Mouse (Mus musculus): ENCODE measurements around the gene Pias1. TPM values are rescaled to one million over a fixed set of nuclear protein-coding genes. Genes with fewer than 3 reads are reported as not detected.

The Pias1 gene
- polyA plus RNA-seq, 1 experiment = 26.7 TPM

DNA sequence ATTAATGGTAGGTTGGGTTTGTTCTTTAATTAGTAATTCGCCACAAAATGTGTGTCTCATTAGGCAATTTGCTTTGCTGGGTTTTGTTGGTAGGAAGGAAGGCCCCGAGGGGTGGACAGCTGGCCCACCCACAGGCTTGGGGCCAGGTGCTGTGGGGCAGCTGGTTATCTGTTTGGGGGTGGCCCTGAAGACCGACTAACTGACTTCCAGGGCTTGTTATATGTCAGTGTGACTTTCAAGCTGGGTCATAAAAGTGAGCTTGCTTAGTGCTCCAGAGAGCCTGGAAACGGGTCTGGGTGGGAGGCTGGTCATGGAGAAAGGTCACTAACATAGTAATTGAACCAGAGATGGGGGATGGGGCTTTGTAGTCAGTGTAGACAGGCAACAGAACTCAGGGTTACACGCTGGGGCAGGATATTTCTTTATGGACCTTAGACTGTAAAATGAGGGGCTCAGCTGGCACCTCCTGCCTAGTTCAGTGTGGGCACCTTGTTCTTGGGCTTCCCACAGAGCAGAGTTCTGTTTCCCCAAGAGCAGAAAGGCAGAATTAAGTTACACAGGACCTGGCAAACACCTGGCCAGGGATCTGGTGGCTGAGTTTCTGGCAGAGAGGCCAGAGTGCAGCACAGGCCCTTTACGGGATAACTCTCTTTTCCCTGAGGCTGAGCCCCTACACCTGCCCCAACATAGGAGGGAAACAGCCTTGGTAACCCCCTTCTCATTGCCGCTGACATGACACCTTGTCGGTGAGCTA lies 129.3 kb downstream of the Pias1 start:
- DNase-seq = peak; percentile 47
- Histone ChIP-seq H3K36me3 (ENCODE audit: control insufficient read depth, insufficient read depth, low read length) (no peaks in the 10 kb centered on the region), H3K4me1 (ENCODE audit: control insufficient read depth, insufficient read depth, low read length) (peaks cover 17% of the 10 kb centered on the region), H3K27ac (ENCODE audit: insufficient read depth, low read depth, low read length) (peak overlapping the region; percentile 91), H3K27me3 (replicated peaks; ENCODE audit: control insufficient read depth, insufficient read depth, low read length) (no peaks in the 10 kb centered on the region), H3K4me3 (ENCODE audit: insufficient read depth, low read depth, low read length) (peak overlapping the region; percentile 62)
- 27% methylated on average over 8 of the region's 8 CpGs for WGBS
- TF ChIP-seq CTCF (conservative IDR thresholded peaks at IDR 0.05; ENCODE audit: insufficient read depth, insufficient read length, low read depth, low read length) (no peak), POLR2A (IDR thresholded peaks at IDR 0.05; ENCODE audit: low read depth, low read length) (no peak)

DNA sequence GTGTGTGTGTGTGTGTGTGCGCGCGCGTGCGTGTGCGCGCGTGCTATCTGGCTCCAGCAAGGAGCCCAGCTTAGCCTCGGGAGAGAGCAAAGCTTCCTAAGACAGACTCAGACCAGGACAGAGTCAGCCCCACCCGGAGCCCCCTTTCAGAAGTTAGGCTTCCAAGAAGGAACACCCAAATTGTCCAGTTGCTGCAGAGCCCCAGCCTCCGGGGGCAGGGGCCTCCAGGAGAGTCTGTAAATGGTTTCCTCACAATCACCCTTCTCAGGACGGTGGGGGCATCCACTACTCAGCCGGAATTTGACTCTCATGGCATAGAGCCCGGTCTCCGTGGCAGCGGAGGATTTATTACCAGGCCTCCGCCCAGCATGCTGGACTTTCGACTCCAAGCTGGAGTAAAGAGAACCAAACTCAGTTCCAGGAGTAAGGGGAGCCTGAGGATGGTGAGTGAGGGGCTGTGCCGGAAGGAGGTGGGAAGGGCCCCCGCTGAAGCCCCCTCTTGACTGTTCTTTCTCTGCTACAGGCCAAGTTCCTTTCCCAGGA lies 129.9 kb downstream of the Pias1 start, which contains the start of gene Calml4:
TSS of gene Calml4 (plus strand) at position 362 of the 543 bp plus-strand sequence.
- TF ChIP-seq CTCF (conservative IDR thresholded peaks at IDR 0.05; ENCODE audit: insufficient read depth, insufficient read length, low read depth, low read length) = no peak
- TF ChIP-seq POLR2A (IDR thresholded peaks at IDR 0.05; ENCODE audit: low read depth, low read length) = no peak
- Histone ChIP-seq H3K4me3 (ENCODE audit: insufficient read depth, low read depth, low read length) (peak within 1 kb of the TSS; percentile 62), H3K27me3 (replicated peaks; ENCODE audit: control insufficient read depth, insufficient read depth, low read length) (no peaks in the 10 kb centered on the region), H3K27ac (ENCODE audit: insufficient read depth, low read depth, low read length) (peak within 1 kb of the TSS; percentile 95), H3K4me1 (ENCODE audit: control insufficient read depth, insufficient read depth, low read length) (peaks cover 17% of the 10 kb centered on the region), H3K36me3 (ENCODE audit: control insufficient read depth, insufficient read depth, low read length) (no peaks in the 10 kb centered on the region)
- 13% methylated on average over 20 of the region's 20 CpGs for WGBS
- DNase-seq = peak; percentile 97

DNA sequence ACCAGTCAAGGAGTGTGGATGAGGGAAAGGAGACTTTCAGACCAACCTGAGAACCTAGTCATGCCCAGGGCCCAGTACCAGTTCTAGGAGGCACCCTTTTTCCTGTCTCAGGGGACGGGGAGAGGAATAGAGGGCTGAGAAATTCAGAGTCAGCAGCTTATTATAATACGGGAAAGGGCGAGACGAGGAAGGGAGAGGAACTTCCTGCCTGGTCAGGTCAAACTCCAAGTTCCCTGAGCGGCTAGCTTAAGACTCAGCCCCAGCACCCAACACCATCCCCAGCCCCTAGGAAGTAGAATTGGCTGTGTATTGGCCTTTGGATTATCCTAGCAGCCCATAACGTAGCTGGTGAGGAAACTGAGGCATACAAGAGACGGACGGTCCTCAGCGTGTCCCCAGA lies 130.5 kb downstream of the Pias1 start:
- peak overlapping the region; percentile 95 for H3K27ac ChIP-seq (ENCODE audit: insufficient read depth, low read depth, low read length)
- no peak for TF ChIP-seq CTCF (conservative IDR thresholded peaks at IDR 0.05; ENCODE audit: insufficient read depth, insufficient read length, low read depth, low read length)
- TF ChIP-seq POLR2A (IDR thresholded peaks at IDR 0.05; ENCODE audit: low read depth, low read length) = no peak
- peak overlapping the region; percentile 62 for H3K4me3 ChIP-seq (ENCODE audit: insufficient read depth, low read depth, low read length)
- WGBS = 20% methylated on average over 9 of the region's 9 CpGs
- no peaks in the 10 kb centered on the region for H3K27me3 ChIP-seq (replicated peaks; ENCODE audit: control insufficient read depth, insufficient read depth, low read length)
- peaks cover 17% of the 10 kb centered on the region for H3K4me1 ChIP-seq (ENCODE audit: control insufficient read depth, insufficient read depth, low read length)
- no peaks in the 10 kb centered on the region for H3K36me3 ChIP-seq (ENCODE audit: control insufficient read depth, insufficient read depth, low read length)
- DNase-seq = peak; percentile 92

DNA sequence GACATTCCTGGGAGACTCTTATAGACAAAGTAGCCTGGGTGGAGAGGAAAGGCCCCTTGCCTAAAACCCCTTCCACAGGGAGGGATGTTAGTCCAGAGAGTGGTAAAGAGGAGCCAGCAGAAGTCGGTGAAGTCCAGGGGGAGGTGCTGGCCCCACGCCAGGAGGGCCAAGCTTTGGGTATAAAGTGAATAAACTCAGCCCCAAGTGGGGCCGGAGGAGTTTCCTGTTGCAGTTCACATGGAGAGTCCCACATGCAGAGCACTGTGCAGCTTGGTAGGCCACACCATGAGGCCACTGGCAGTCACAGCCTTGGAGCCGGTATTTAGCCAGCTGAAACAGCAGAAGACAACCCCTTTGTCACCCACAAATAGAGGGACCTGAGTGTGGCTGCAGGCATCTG lies 133.2 kb downstream of the Pias1 start:
- no peak overlapping the region for H3K27ac ChIP-seq (ENCODE audit: insufficient read depth, low read depth, low read length)

DNA sequence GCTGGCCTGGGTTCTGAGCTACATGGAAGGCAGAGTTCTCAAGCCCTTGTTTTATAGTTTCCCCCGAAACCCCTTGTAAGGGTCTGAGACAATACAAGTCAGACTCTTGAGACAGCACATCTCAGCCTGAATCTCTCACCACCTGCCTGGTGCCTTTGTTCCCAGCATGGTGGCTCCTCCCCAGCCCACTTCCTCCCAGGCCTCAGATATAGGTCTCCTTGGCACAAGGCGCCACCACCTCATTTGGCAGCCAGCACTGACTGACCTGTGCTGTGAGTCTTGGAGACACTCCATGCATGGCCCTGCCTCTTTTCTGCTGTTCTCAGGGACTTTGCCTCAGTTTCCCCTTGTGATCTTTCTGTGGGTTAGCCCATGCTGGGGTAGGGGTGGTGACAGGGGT lies 136.2 kb downstream of the Pias1 start:
- Histone ChIP-seq H3K27me3 (replicated peaks; ENCODE audit: control insufficient read depth, insufficient read depth, low read length) (no peaks in the 10 kb centered on the region), H3K4me3 (ENCODE audit: insufficient read depth, low read depth, low read length) (no peak overlapping the region), H3K4me1 (ENCODE audit: control insufficient read depth, insufficient read depth, low read length) (peaks cover 7% of the 10 kb centered on the region), H3K27ac (ENCODE audit: insufficient read depth, low read depth, low read length) (no peak overlapping the region), H3K36me3 (ENCODE audit: control insufficient read depth, insufficient read depth, low read length) (no peaks in the 10 kb centered on the region)
- TF ChIP-seq POLR2A (IDR thresholded peaks at IDR 0.05; ENCODE audit: low read depth, low read length) (no peak), CTCF (conservative IDR thresholded peaks at IDR 0.05; ENCODE audit: insufficient read depth, insufficient read length, low read depth, low read length) (no peak)
- DNase-seq = no peak
- WGBS = 94% methylated on average over 2 of the region's 2 CpGs

More for the DNA sequence above, 133.2 kb downstream of the Pias1 start:
- WGBS = 39% methylated on average over 4 of the region's 4 CpGs
- peaks cover 14% of the 10 kb centered on the region for H3K4me1 ChIP-seq (ENCODE audit: control insufficient read depth, insufficient read depth, low read length)
- peak; percentile 29 for DNase-seq
- no peak overlapping the region for H3K4me3 ChIP-seq (ENCODE audit: insufficient read depth, low read depth, low read length)
- TF ChIP-seq POLR2A (IDR thresholded peaks at IDR 0.05; ENCODE audit: low read depth, low read length) (no peak), CTCF (conservative IDR thresholded peaks at IDR 0.05; ENCODE audit: insufficient read depth, insufficient read length, low read depth, low read length) (no peak)
- H3K27me3 ChIP-seq (replicated peaks; ENCODE audit: control insufficient read depth, insufficient read depth, low read length) = no peaks in the 10 kb centered on the region
- H3K36me3 ChIP-seq (ENCODE audit: control insufficient read depth, insufficient read depth, low read length) = no peaks in the 10 kb centered on the region

DNA sequence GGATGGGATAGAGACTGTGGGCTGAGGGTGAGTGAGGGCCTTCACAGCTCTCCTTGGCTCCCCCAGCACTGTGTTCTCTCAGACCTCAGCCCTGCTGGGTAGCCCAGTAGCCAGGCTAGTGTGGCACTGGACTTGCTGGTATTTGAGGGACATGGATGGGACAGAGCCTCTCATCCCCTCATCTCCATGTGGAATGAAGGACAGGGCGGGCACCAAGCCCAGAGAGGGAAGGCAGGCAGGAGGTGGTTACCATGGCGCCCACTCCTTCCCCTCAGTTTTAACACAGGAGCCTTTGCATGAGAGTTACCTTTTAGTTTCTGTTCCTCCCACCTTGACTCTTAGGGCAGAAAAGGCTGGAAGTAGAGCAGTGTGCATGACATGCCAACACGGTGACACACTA lies 139.1 kb downstream of the Pias1 start:
- H3K27ac ChIP-seq (ENCODE audit: insufficient read depth, low read depth, low read length) = no peak overlapping the region
- WGBS = 91% methylated on average over 3 of the region's 3 CpGs
- peaks cover 7% of the 10 kb centered on the region; the same call in 1 of the 2 replicates for H3K4me1 ChIP-seq (ENCODE audit: control insufficient read depth, insufficient read depth, low read length)
- no peaks in the 10 kb centered on the region for H3K36me3 ChIP-seq (ENCODE audit: control insufficient read depth, insufficient read depth, low read length)
- H3K27me3 ChIP-seq (replicated peaks; ENCODE audit: control insufficient read depth, insufficient read depth, low read length) = no peaks in the 10 kb centered on the region
- no peak overlapping the region for H3K4me3 ChIP-seq (ENCODE audit: insufficient read depth, low read depth, low read length)
- DNase-seq = no peak
- TF ChIP-seq CTCF (conservative IDR thresholded peaks at IDR 0.05; ENCODE audit: insufficient read depth, insufficient read length, low read depth, low read length) (no peak), POLR2A (IDR thresholded peaks at IDR 0.05; ENCODE audit: low read depth, low read length) (no peak)

DNA sequence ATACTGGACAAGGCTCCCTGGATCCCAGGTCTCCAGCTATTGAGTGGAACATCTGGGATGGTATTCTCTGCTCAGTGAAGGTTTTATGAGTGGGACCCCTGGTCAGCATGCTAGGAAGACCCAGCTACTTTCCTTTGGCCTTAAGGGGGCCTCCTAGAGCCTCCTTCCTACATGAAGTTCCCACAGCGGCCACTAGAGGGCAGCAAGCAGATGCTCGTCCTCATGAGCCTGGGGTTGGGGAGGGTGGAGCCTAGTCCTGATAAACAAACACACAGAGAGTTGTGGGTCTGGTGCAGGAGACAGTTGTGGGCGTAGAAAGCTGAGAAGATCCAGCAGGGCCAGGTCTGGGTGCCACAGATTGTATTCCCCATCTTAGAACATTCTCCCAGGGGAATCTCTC lies 140.0 kb downstream of the Pias1 start:
- 0% methylated on average over 3 of the region's 3 CpGs for WGBS

More for the DNA sequence above, 140.0 kb downstream of the Pias1 start:
- H3K36me3 ChIP-seq (ENCODE audit: control insufficient read depth, insufficient read depth, low read length) = no peaks in the 10 kb centered on the region
- TF ChIP-seq CTCF (conservative IDR thresholded peaks at IDR 0.05; ENCODE audit: insufficient read depth, insufficient read length, low read depth, low read length) (peak; percentile 99), POLR2A (IDR thresholded peaks at IDR 0.05; ENCODE audit: low read depth, low read length) (no peak)
- H3K4me1 ChIP-seq (ENCODE audit: control insufficient read depth, insufficient read depth, low read length) = peaks cover 7% of the 10 kb centered on the region; the same call in 1 of the 2 replicates
- DNase-seq = peak; percentile 89
- no peaks in the 10 kb centered on the region for H3K27me3 ChIP-seq (replicated peaks; ENCODE audit: control insufficient read depth, insufficient read depth, low read length)
- H3K4me3 ChIP-seq (ENCODE audit: insufficient read depth, low read depth, low read length) = no peak overlapping the region
- no peak overlapping the region for H3K27ac ChIP-seq (ENCODE audit: insufficient read depth, low read depth, low read length)
